Mouse (Mus musculus) kidney, adult 11 months (tissue): ENCODE measurements around the gene Arhgef19.

Experiments
- DNase-seq: peaks from one replicate; pipeline ENCODE4 v3.0.0; 2022

The Arhgef19 gene

DNA sequence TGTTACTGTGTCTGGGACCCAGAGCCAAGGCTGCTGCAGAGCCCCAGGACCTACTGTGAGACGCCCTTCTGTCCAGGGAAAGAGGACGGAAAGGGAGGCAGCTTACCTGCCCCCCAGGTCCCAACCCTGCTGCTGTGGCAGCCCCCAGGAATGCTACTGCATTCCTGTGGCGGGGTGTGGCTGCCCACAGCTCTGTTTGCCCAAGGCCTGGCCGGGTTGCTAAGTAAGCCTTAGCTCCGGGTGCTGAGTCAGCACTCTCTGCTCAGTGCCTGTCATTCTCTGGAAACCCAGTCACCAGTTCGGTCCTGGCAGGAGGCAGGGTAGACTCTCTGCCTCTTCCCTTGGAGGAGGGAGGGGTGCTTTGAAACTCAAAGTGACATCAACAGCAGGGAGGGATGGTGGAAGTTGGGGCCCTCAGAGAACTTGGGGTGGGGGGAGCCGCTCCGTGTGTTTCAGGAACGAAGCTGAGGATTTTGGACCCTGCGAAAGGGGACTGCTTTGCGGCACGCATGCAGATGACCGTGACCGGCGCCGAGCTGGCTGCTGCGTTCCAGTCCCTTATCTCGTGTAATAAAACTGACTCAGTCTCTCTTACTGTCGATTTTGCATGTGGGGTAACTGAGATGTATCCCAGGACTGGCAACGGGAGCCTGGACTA, 47.7 kb downstream of the Arhgef19 start:
- DNase-seq, result peak; percentile 32

DNA sequence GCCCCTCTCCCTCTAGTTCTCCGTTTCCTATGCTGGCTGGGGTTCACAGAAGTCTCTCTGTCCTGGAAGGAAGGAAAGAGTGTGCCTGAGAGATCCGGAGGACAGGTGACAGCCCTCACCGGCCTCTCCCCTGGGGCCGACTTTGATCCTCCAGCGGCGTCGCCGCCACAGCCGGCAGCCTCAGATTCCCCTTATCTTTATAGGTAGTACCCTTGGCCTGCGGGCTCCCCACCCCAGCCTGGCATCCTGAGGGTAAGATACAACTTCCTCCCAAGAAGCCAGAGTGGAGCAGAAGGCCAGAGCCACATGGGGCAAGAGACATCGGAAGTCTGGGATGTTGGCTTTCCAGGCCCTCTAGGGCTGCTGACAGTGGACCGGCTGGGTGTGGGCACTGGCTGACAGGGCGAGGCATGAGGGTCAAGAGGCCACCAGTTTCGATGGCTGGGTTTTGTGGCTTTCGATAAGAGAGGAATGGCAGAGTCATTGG, 48.3 kb downstream of the Arhgef19 start:
- no peak for DNase-seq

DNA sequence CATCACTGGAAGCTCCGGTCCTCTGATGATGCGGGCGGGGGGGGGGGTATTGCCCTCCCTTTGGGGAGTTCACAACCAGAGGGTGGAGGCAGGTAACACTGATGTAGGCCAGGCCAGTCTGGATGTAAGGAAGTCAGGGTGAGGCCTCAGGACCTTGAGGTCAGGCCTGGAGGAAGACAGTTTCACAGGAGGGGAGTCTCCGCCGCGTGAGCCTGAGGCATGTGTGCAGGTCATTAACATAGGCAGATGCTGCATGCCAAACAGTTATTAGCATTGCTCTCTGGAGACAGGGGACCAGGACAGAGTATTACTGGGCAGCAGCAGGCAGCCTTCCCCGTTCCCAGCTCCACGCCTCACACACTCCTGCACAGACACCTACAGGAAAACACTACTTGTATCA, 48.9 kb downstream of the Arhgef19 start:
- no peak for DNase-seq

DNA sequence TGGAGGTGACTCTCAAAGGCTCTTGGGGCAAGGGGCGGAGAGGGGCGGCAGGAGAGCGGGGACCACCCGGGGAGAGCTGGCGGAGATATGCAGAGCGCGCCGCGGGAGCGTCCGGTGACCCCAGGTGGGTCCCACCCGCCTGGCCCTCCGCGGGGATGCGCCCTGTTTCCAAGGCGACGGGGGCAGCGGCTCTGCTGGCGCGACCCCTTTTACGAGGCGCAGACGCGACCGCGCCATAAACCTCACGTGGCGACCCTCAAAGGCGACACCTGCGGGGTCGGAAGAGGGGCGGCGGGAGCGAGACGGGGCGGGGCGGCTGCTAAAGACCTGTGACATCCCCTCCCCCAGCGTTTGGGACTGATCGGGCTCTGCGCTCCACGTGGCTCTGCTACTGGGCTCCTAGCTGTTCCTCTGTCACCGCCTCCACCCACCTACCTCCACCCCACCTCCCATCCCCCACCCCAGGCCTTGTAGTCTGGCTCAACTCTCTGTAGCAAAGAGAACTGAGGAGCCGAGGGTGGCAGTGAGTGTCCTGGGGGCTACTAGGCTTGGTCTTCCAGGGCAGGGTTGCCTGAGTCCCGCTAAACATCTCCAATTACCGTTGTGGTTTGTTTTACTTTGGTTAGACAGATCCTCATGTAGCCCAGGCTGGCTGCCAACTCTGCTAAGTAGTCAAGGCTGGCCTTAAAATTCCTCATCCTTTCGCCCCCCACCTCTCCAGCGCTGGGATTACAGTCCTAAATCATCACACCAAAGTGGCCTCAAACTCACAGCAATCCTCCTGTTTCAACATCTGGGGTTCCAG, 52.5 kb downstream of the Arhgef19 start:
- no peak for DNase-seq

DNA sequence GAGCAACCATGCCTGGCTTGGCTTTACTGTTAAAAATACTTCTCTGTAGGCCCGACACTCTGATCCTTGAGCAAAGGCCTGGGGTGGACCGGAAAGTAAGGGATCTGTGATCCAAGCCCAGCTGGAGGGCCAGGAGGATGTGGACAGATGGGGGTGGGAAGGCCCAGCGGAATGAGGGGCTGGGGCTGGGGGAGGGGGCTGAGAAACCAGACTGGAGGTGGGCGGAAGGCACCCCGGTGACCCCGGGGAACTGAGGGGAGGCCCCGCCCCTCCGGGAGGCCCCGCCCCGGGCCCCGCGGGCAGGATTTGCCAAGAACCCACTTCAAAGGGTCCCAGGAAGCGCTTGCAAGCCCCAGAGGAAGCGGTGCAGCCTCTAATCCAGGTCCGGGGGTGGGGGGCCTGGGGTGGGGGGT, 56.5 kb downstream of the Arhgef19 start:
- no peak for DNase-seq

DNA sequence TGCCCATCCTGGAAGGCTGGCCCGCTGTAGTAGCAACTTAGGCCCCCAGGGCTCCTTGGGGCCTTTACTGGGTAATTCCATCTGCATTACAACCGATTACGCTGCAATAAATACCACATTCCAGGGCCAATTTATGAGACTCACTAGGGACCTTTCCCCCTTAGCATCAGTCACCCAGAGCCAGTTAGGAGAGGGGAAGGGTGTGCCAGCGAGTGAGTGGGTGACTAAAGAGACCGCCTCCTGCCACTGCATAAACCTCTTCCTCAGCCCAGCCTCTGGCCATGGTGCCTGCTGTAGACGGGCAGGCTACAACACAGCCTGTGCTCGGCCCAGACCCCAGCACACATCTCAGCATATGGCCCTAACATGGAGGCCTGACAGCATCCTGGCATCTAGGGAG, 58.6 kb downstream of the Arhgef19 start:
- DNase-seq, result no peak

DNA sequence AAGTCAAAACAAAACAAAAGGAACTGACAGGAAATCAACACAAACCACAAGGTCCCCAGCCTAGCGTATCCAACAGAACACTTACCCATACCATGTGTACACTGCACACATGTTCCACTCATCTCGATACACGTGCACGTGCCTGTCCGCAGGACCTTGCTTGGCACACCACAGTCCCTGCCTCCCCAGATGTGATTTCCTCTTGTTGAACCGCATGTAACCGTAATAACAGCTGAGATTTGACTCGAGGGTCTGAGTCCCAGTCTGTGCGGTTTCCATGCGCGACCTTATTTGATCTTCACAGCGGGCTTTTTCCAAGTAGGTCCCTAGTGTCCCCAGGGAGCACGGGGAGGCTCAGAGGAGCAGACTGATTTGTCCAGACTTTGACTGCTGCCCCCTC, 60.1 kb downstream of the Arhgef19 start:
- DNase-seq, result no peak

DNA sequence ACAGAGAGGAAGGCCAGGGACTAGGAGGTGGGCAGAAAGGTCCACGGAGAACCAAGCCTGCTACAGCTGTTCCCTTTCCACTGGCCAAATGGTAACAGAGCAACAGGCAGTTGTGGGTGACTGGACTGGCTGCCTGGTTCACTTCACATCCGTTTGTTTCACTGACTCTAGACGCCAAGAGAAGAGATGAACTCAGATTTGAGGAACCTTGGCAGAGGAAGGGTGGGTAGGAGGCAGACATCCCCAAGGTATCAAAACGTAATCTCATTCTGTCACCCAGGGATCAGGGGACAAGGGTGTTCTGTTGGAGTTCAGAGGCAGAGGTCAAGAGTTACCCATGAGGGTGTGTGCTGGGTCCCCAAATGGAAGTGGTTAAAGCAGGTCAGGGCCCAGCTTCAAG, 60.9 kb downstream of the Arhgef19 start:
- DNase-seq, result no peak

DNA sequence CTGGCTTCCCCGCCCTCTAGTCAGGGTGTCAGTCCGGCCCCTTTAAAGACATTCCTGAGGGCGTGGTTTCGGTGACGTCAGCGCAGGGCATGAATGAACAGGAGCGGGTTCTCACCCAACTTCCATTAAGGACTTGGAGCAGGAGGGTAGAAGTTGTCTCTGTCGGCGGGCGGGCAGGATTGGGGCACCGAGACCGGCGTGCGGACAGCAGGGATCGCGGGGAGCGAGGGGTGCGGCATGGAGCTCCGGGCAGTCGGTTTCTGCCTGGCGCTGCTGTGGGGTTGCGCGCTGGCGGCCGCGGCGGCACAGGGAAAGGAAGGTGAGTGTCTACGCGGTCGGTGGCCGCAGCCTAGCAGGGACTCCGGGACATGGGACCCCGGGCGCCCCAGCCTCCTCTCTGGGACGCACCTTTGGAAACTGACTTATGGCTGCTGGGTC, 61.8 kb downstream of the Arhgef19 start, which contains the start of gene Epha2:
Gene Epha2, plus strand, starts transcription at position 125 of the 438 bp plus-strand sequence.
- DNase-seq, result peak; percentile 90

DNA sequence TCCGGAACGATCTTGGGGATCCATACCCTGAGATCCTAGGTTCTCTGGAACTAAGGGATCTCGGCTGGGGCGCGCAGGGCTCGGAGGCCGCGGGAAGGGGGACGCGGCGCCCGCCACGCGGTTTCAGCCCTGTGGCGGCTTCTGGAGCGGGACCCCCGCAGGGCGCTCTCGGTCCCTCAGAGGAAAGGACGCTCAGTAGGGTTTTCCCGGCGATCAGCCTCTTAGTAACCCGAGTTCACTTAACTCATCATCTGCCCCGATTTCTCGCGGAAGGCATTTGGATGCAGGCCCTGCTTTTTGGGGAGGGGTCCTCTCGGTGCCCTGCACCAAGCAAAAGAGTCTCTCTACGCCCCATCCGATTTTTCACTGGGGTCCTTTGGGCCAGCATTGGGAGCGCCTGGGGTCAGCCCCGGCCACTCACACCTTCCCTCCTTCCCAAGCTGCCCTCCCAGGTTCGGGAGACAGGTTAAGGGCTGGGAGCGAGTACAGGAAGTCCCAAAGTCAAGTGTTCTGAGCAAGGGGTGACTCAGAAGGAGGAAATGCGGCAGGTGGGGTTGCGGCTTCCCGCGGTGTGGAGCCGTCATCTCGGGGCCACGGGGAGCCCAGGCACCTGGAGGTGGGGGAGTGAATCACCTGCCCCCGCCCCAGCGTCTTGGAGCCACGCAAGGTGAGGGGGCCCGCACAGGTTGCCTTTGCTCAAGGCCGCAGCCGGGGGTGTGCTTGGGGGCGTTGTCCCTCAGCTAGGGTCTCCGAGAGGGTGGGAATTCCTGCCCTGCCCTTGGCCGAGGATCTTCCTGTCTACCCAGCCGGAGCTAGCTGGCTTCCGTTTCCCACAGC, 62.5 kb downstream of the Arhgef19 start:
- DNase-seq, result no peak

DNA sequence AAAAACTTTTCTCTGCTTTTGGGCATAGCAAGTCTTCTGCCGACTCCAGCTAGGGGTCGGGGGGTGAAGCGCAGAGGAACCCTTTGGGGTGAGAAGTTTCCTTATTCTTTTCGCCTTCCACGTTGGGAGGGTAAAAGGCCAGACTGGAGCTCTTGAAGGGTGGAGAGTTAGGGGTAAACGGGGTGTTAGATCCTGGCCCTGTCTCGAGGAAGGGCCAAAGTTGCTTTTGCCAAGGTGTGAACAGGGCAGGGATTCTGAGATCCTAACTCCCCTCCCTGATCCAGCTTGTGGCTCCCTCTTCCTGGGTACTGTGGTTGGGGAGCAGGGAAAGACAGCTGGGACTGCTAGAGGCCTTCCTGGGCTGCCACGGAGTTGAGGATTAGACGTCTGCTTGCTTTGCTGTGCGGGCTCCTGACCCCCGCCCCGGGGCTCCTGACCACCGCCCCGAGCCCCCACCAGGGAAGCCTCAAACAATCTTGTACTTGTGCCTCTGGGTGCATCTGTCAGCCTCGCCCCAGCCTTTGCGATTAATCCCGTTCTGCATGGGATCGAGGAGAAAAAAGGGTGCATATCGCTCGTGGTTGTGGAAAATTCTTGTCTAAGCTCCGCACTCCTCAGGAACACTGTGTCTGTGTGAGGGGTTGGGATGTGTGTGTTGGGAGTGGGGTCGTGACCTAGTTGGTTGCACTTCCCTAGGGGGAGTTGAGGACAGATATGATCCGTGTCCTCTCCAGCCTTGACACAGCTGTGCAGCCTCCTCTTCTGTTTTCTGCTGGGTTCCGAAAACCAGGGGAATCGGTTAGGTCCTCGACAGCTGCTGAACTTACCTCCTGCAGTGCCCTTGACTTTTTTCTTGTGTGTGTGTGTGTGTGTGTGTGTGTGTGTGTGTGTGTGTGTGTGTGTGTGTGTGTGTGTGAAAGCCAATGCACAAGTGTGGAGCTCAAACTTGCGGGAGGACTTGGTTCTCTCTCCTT, 63.4 kb downstream of the Arhgef19 start:
- DNase-seq, result no peak

DNA sequence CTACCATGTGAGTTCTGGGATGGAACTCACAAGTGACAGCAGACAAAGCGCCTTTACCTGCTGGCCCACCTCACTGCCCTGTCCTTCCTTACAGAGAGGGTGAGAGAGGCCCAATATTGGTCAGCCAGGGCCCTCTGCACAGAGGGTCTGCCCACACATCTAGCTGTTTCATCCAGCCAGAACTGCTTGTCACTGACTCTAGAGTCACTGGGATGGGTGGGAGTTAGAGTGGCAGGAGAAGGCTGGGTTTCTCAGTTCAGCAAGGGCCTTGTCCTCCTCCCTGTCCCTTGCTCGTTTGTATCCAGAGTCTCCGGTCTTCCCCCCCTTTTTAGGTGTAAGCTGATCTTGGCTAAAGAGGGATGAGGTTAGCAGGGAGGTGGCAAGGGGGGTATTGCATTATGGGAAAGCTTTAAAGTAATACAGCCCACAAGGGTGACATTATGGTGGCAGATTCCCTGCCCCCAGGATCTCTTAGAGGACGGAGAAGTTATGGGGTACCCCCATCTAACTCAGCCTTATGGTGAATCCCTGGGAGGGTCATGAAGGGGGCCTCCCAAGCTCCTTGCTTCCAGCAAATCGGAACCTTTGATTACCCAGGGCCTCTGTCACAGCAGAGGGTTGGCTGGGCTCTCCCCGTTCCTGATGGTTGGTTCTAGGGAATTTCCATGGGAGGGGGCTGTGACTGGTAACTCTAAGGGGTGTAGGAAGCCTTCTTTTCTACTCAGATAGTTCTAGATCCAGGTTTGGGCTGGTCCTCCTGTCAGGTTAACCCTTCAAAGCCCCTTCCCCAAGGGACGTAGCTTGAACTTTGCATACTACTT, 64.3 kb downstream of the Arhgef19 start:
- no peak for DNase-seq

DNA sequence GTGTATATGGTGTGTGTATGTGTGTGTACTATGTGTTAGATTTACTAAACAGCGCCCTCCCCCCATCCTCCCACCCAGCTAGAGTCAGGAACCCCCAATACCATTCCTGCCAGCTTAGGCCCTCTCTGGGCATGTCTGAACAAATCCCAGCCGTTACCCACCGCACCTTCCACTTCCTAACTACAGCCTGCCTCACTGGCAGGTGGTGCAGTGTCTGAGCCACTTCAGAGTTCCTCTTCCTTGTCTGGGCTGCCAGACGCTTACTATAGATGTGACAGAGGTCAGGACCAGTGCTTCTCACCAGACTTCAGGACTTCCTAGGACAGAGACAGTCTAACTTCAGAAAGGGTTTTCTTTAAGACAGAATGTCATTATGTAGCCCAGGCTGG, 64.9 kb downstream of the Arhgef19 start:
- DNase-seq, result no peak

DNA sequence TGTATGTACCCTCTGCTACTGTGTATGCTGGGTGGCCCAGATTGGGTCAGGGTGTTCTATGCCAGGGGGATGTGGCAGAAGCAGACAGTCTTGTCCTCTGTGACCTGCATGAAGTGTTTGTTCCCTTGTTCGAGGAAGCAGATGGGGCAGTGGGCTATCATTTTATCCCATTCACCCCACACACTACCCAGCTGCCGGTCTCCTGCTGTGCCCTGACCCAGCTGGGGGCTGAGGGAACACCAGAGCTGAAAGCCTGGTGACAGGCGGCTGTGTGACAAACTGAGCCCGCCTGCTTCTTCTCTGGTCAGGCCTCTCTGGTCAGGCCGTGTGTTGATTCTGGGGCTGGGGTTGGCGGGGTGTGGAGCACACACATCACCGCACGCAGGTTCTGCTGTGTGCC, 66.8 kb downstream of the Arhgef19 start:
- DNase-seq, result no peak
